Mouse (Mus musculus): ENCODE measurements around the gene Arhgap9.

DNA sequence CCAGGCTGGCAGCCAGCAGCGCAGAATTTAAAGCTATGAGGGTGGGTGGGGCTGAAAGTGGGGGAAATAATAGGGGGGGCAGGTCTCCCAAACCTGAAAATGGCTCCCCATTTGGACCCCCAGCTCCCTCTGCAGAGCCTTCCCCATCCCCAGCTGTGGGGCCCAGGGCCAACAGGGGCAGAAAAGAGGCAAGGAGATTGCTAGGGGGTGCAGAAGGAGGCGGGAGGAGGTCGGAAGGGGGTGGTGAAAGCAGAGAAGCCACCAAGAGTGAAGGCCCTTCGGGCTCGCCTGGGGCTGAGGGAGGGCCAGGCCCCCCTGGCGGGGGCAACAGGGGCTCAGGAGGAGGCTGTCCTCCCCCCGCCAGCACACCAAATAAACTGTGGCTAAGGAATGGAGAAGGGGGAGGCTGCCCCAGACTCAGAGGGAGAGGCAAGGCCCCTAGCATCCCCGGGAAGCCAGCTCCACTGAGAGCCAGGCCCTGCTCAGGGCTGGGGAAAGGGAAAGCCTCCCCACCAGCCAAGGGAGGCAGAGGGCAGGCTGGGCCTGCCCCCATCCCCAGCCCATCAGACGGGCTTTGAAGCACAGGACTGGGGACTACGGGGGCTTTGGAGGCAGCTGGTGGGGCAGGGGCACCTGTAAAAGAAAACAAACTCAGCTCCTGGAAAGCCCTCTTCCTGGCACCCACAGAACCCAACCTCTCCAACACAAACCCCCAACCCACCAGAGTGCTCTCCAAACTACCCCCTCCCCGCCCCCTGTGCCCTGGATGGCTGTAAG lies 36.9 kb upstream of the Arhgap9 start:
- no peak for TF ChIP-seq POLR2A (IDR thresholded peaks at IDR 0.05; ENCODE audit: borderline replicate concordance, low read depth, low read length)
- no peak for TF ChIP-seq CTCF (IDR thresholded peaks at IDR 0.05; ENCODE audit: low read depth, low read length)

All from bone marrow macrophage, adult 2 months (primary cell).